Comparison of ENCODE assay signal across 26 mouse cellular contexts in genomic region chr4:59051081-59051480, GRCm38 (mm10). TPM values are rescaled to one million over a fixed set of nuclear protein-coding genes. Genes with fewer than 3 reads are reported as not detected.
DNase-seq lines count a peak whose midpoint lies in the region; ATAC-seq lines count a peak whose summit lies in the region.
"Had no signal": no experiment of that assay in that cellular context is flagged by ENCODE, and none has a peak within 500 bp of the region (broad histone marks: within the 10 kb centered on the region; RNA-seq: fewer than 3 reads in every experiment).

No protein-coding gene starts in this region.

- ATAC-seq in megakaryocyte, adult 5-6 weeks (ENCODE audit: poor library complexity, severe bottlenecking) = no peak
- peak; percentile 45; the same call in 1 of the 2 replicates for ATAC-seq in common myeloid progenitor, adult 5-6 weeks (replicated peaks; ENCODE audit: low read depth, poor library complexity, severe bottlenecking)
- 0 out of 2 replicates have a peak, but pooled peaks have one; percentile 47 for ATAC-seq in megakaryocyte-erythroid progenitor cell, adult 5-6 weeks (replicated peaks; ENCODE audit: low FRiP score, low TSS enrichment, poor library complexity, severe bottlenecking)
- ATAC-seq: activated CD4-positive, CD25-positive, alpha-beta regulatory T cell, adult 4 months; CD4-positive, CD25-positive, alpha-beta regulatory T cell, adult 4 months; forebrain, embryonic 13.5 days; forebrain, embryonic 15.5 days; forebrain, postnatal 0 days; Patski had no signal

- H3K4me3 ChIP-seq in megakaryocyte, embryonic 14.5 days (replicated peaks) = peak overlapping the region; percentile 26
- H3K4me3 ChIP-seq: embryonic facial prominence, embryonic 10.5 days; embryonic facial prominence, embryonic 12.5 days; forebrain, embryonic 13.5 days; forebrain, embryonic 15.5 days had no signal

- no peaks in the 10 kb centered on the region for H3K9me3 ChIP-seq in megakaryocyte, embryonic 14.5 days
- H3K9me3 ChIP-seq: embryonic facial prominence, embryonic 10.5 days; embryonic facial prominence, embryonic 12.5 days; forebrain, embryonic 13.5 days; forebrain, embryonic 15.5 days; G1E had no signal

- peaks cover 5% of the 10 kb centered on the region for H3K27me3 ChIP-seq in megakaryocyte, embryonic 14.5 days (replicated peaks)
- H3K27me3 ChIP-seq: CH12.LX; embryonic facial prominence, embryonic 12.5 days; forebrain, embryonic 13.5 days; forebrain, embryonic 15.5 days; Patski had no signal

- no peaks in the 10 kb centered on the region for H3K36me3 ChIP-seq in megakaryocyte, embryonic 14.5 days (replicated peaks; ENCODE audit: low read length)
- H3K36me3 ChIP-seq: embryonic facial prominence, embryonic 10.5 days; embryonic facial prominence, embryonic 12.5 days; forebrain, embryonic 15.5 days; G1E had no signal

- no peak for DNase-seq in lung, postnatal 36 days
- no peak for DNase-seq in left cerebral cortex, adult 11 months (ENCODE audit: low spot score)
- DNase-seq: adrenal gland, adult 8-10 months; adrenal gland, postnatal 14 days; adrenal gland, postnatal 36 days; B cell, adult 2 months; cerebellum, adult 11 months; cerebellum, adult 18-20 months; cerebellum, adult 8-10 months; cerebellum, adult 9-11 months; cerebellum, postnatal 14 days; cerebellum, postnatal 36 days; forebrain, postnatal 0 days had no signal

- H3K4me1 ChIP-seq in megakaryocyte, embryonic 14.5 days = peaks cover 23% of the 10 kb centered on the region
- H3K4me1 ChIP-seq: embryonic facial prominence, embryonic 10.5 days; embryonic facial prominence, embryonic 12.5 days; forebrain, embryonic 13.5 days; forebrain, embryonic 15.5 days had no signal

RNA-seq across cellular contexts. Expression of gene Gng10, which starts 16.2 kb away (rescaled TPM):
- 14.0 and 19.6 TPM in 2 replicates for polyA plus RNA-seq in megakaryocyte, embryonic 14.5 days (2012; ENCODE audit: insufficient read depth, low replicate concordance)
- 266 and 325 TPM in 2 replicates for total RNA-seq in megakaryocyte, adult 5-6 weeks (2015)
- total RNA-seq in megakaryocyte, adult 5-6 weeks (2017) = 179 and 182 TPM in 2 replicates
- total RNA-seq in common myeloid progenitor, adult 5-6 weeks (2017) = 89.5 and 114 TPM in 2 replicates
- total RNA-seq in megakaryocyte-erythroid progenitor cell, adult 5-6 weeks (2014; fragmentation: Nextera tagmentation) = 82.0 and 100 TPM in 2 replicates
- total RNA-seq in megakaryocyte-erythroid progenitor cell, adult 5-6 weeks (2017) = 58.5 and 65.7 TPM in 2 replicates

RNA-seq across cellular contexts. Expression of gene Gm20503, which starts 48.1 kb away (rescaled TPM):
- polyA plus RNA-seq in megakaryocyte, embryonic 14.5 days (2012; ENCODE audit: insufficient read depth, low replicate concordance) = not detected in 2 replicates
- not detected in 2 replicates for total RNA-seq in megakaryocyte, adult 5-6 weeks (2015)
- not detected in 2 replicates for total RNA-seq in megakaryocyte, adult 5-6 weeks (2017)
- total RNA-seq in common myeloid progenitor, adult 5-6 weeks (2017) = not detected in 2 replicates
- not detected in 2 replicates for total RNA-seq in megakaryocyte-erythroid progenitor cell, adult 5-6 weeks (2014; fragmentation: Nextera tagmentation)
- not detected in 2 replicates for total RNA-seq in megakaryocyte-erythroid progenitor cell, adult 5-6 weeks (2017)
- total RNA-seq: forebrain, postnatal 0 days; G1E had no signal
- polyA plus RNA-seq: activated CD4-positive, CD25-positive, alpha-beta regulatory T cell, adult 4 months; CD4-positive, CD25-positive, alpha-beta regulatory T cell, adult 4 months; G1E had no signal

RNA-seq across cellular contexts. Expression of gene Dnajc25, which starts 56.2 kb away (rescaled TPM):
- 1.7 and 2.9 TPM in 2 replicates for polyA plus RNA-seq in megakaryocyte, embryonic 14.5 days (2012; ENCODE audit: insufficient read depth, low replicate concordance)
- total RNA-seq in megakaryocyte, adult 5-6 weeks (2015) = 11.2 and 11.8 TPM in 2 replicates
- total RNA-seq in megakaryocyte, adult 5-6 weeks (2017) = 13.0 and 14.6 TPM in 2 replicates
- total RNA-seq in common myeloid progenitor, adult 5-6 weeks (2017) = 12.0 and 17.1 TPM in 2 replicates
- total RNA-seq in megakaryocyte-erythroid progenitor cell, adult 5-6 weeks (2014; fragmentation: Nextera tagmentation) = 10.3 and 10.5 TPM in 2 replicates
- total RNA-seq in megakaryocyte-erythroid progenitor cell, adult 5-6 weeks (2017) = 24.5 and 44.0 TPM in 2 replicates
